Mouse (Mus musculus): ENCODE measurements at regions not wholly inside any gene's neighbourhood (a gene's known extent, or its start where the extent isn't known, plus 50 kb on each side); places are given as distances from the start of the nearest gene placed in this dataset.

DNA sequence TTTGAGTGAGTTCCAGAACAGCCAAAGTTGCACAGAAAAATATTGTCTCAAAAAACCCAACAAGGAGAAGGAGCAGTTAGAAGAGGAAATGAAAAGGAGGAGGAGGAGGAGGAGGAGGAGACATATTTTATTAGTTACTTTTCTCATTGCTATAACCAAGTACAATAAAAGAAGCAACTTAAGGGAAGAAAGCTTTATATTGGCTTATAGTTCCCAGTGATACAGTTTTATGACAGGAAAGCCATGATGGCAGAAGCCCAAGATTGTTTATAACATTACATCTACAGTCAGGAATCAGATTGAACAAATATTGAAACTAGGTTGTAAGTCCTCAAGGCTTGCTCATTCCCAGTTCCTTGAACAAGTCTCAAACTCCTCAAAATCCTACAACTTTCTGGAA, 147.7 kb upstream of the Mbnl1 start:
- no peak for TF ChIP-seq CTCF (IDR thresholded peaks at IDR 0.05; ENCODE audit: insufficient read depth, low read length)
- no peak for TF ChIP-seq POLR2A (IDR thresholded peaks at IDR 0.05; ENCODE audit: borderline replicate concordance, extremely low read depth, low read depth, low read length)

Data from lung, adult 2 months (tissue).